Mouse (Mus musculus) thymus, postnatal 0 days (tissue): ENCODE measurements around the gene Spry1. TPM values are rescaled to one million over a fixed set of nuclear protein-coding genes. Genes with fewer than 3 reads are reported as not detected.
A peak's percentile ranks its signal among the peaks of the same experiment; 100 is the strongest.

Experiments used
- DNase-seq: peaks from one replicate; pipeline ENCODE4 v3.0.0-alpha.2; 2015; ENCODE audit warnings: low spot score
- polyA plus RNA-seq: library from polyadenylated mRNA; unstranded; fragments of >200 nt; fragmentation: Nextera tagmentation; extraction: Ambion mirVana; gene quantifications from 2 replicates; pipeline ENCODE4 v1.2.1, GENCODE M21; 2015

Gene Spry1
- polyA plus RNA-seq, 1 experiment from 2014 or later = 4.5 TPM

DNA sequence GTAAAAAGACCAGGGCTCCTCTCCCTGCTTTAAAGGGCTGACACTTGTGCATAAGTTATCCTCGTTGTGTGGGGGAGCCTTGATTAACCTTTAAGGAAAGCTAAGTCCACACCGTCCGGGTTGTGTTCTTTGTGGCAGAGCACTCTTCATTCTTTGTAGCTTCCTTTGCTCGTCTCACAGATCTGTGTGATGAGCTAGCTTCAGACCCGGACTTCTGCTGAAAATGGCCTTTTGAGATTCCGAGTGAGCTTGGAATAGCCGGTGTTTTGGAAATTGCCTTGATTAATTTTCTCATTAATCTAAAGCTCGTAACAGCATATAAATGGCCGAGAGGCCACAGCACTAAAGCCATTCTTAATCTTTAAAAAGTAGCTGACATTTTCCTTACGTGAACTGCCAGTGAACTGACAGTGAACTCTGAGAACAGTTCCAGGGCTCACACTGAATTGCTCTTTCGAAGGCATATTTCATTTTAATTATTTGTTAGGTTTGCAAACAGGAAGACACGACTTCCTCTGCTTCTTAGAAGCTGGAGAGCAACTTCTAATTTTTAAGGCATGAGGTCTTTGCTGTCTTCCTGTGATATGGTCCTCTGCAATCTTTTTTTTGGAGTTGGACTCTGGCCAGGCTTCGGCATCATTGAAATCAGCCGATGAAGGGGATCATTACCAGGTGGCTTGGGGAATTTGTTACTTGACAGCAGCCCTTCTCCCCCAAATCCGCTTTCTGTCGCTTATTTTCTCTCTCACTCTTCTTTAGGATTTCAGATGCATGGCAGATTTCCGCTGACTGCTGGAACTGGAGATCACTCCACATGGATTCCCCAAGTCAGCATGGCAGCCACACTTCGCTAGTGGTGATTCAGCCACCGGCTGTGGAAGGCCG, 2.3 kb downstream of the Spry1 start:
- no peak for DNase-seq

DNA sequence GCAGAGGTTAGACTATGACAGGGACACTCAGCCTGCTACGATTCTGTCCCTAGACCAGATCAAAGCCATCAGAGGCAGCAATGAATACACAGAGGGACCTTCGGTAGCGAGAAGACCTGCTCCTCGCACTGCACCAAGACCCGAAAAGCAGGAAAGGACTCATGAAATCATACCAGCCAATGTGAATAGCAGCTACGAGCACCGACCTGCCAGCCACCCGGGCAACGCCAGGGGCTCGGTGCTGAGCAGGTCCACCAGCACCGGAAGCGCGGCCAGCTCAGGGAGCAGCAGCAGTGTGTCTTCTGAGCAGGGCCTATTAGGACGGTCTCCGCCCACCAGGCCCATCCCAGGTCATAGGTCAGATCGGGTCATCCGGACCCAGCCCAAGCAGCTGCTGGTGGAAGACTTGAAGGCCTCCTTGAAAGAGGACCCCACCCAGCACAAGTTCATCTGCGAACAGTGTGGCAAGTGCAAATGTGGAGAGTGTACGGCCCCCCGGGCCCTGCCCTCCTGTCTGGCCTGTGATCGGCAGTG, 3.0 kb downstream of the Spry1 start:
- DNase-seq = no peak

DNA sequence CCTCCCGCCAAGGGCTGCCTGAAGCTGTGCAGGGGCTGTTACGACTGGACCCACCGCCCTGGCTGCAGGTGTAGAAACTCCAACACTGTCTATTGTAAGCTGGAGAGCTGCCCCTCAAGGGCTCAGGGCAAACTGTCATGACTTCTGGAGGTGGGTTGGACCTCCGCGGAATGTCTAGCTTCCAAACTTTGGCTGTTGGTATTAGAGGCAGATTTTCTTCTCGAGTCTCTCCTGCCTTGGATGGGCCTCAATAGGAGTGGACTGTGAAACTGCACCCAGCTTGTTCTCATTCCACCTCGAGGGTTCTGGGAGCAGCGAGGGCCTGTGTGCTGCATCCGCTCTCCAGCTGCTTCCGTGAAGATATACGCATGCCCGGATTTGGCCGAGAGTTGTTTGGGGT, 3.7 kb downstream of the Spry1 start:
- DNase-seq = no peak

DNA sequence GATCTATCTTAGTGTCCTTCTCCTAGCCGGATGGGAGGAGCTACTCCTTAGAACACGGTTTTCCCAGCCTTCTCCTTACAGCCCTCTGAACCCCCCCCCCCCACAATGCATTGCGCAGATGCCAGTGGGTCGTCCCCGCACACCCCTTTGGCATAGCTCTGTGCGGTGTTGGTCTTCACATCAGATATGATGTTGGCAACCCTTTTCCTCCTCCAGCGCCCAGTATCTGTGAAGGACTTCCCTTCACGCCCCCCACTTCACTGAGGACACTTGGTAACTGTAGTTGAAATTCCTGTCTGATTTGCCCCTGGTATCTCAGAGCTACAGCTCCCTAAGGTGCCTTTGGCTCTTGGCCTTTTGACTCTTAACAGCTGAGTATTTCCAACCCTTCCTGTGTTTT, 4.2 kb downstream of the Spry1 start:
- no peak for DNase-seq

DNA sequence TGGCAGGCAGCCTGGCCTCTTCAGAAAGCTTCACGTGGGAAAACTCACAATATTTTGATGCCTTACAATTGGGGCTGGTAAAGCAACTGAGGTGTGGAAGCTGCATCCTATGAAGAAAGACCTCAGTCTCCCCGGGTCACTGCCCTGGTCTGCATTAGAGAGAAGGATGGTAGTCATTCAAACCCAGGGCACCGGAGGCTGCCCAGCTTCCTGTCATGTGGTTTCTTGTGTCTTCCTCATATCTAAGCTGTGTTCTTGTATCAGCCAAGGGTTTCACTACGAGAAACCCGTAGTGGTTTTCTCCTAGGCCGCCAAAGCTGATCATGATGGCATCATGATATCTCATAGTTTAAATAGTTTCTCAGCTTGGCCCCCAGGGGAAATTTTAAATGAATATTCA, 5.3 kb downstream of the Spry1 start:
- DNase-seq = no peak

DNA sequence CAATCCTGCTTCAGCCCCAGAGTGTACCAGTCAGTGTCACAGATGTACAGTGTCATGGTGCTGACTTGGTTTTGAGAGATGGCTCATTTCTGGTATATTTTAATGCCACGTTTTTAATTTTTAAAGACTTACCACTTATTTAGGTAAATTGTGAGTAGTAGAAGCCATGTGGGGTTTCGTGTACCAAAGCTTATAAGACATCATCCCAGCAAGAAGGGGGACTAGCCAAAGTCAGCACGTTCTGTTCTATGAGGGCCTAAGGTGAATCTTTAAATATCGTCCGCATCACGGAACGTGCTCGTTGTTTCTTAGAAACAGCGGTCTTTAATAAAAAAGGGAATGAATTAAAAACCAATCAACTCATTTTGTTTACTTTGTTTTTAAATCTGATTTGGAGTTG, 6.5 kb downstream of the Spry1 start:
- no peak for DNase-seq

DNA sequence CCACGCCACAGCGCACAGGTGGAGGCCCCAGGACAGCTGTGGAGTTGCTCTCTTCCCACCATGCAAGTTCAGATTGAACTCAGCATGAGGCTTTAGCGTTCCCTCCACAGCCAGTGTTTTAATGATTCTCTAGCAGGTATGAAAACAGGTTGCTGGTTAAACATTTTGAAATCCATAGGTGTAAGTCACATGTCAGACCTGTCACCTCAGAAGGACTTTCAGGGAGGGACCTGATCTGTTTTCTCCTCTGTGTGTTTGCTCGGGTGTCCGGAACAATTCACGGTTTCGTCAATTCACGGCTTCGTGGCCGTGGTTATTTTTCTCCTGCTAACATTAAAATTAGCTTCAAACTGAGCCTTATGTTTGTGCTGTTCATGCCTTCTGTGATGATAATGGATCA, 7.5 kb downstream of the Spry1 start:
- no peak for DNase-seq

DNA sequence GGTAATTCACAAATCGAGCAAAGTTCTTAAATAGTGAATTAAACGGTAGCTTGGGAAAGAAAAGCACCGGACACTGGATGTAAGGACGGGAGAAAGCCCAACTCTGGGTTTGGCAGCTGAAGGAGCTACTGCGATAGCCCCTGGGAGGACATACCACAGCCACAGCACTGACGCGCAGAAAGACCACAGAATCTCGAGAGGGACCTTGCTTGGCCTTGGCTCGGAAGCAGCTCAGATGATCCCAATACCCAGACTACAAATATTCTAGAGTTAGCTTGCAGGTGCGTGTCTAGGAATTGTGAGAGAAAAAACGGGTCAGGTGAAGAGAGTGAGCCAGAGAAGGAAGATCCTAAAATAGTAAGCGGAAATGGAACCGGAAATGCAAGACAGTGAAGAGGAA, 8.5 kb downstream of the Spry1 start:
- DNase-seq = no peak

DNA sequence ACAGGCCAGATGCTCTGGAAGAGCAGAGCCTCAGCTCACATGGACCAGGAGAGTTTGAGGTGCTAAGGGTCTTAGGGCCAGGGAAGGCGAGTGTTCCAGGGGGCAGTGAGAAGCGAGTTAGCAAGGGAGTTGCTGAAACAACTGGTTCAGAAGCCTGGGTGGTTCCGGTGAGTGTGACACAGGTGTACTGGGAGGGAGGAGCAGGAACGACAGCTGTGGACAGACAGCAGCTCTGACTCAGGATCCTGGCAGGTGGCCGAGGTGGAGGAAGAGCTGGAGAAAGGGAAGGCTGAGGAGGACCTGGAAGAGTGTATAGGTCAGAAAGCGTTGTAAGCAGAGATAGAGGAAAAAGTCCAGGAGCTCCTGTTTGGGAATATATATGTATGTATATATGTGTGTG, 9.5 kb downstream of the Spry1 start:
- DNase-seq = no peak

DNA sequence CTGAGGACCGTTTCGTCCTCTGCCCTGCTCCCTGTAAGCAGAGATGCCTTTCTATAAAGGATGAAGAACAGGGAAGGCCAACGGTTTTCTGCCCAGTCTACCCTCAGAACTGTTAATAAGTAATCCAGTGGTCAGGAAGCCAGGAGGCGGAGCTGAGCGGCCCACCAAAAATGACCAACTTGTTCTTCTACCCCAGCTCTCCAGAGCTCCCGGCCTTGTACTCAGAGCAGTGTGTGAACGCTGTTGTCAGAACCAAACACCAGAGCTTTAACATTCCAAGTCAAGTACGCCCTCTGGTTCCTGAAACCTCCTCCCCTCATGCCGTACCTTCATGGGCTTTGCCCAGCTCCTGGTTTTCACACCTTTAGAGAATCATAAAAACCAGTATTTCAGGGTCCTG, 12.8 kb downstream of the Spry1 start:
- no peak for DNase-seq

DNA sequence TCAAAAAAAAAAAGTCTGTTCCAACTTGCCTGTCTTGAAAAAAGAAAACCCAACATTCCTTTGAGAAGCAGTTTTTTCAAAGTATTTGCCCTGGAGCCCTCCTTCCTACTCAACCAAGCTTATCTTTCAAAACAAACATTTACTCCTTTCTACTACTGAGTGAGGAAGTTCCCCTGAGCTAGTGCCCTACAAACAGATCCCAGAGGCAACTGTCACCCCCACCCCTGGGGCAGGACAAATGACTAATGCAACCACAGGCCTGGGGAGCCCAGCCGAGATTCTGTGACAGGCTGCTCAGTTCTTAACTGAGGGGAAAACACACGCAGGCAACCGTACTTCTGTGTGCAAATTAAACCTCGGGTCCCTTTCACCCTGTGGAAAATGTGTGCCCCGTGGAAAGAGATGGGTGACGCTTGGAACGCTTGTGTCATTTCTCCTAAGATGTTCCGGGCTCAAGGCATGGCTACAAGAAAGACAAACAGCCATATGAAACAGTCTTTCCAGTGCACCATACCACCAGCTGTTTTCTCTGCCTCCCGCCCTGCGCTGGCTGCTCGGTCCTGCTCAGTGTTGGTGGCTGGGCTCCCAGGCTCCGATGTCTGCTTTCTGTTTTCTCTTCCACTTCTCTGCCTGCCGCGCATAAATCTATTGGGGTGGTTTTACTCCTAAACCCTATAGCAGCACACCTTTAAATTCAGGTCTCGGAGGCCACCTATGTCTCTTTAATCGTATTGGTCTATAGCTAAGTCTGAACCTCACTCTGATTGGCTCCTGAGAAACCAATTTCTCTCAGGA, 14.4 kb downstream of the Spry1 start:
- DNase-seq = peak; percentile 77

DNA sequence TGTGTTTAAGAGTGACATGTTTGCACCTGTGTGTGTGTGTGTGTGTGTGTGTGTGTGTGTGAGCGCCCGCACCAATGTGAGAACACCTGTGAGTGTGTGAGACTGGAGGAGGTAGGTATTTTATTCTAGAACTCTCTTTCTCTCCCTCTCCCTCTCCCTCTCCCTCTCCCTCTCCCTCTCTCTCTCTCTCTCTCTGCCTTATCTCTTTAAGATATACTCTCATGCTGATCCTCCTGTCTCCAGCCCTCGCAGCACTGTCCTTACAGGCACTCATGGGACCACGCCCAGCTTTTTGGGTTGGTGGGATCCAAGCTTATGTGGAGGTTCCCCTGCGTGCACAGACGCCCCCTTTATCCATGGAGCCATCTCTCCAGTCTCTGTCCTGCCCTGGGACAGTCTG, 15.0 kb downstream of the Spry1 start:
- no peak for DNase-seq

DNA sequence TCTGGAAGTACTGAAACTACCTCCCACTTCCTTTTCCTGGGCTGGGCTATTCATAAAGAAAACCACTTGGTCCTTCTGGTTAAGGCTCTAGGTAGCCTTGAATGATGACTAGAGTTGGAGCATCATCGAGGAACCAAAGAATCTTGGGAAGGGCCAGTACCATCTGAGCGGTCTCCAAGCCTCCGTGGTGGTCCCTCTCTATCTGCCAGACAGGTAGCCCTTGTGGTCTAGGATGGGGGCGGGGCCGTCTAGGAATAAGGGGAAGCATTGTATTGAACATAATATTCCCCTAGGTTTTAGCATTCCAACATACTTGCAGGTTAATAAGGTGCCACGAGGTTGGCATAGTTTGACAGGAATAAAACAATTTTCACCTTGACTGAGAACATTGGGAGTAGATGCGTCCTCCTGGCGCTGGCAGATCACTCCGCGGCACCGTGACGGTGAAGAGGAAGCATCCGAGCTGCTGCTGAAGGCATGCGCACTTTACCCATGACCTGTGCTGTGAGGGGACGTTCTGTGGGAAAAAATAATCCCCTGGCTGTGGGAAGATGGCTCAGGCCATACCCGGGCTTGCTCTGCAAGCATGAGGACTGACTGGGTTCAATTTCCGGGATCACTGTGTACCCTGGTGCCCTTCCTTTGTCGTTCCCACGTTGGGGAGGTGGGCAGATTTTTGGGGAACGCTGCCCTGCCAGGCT, 16.3 kb downstream of the Spry1 start:
- DNase-seq = peak; percentile 55

DNA sequence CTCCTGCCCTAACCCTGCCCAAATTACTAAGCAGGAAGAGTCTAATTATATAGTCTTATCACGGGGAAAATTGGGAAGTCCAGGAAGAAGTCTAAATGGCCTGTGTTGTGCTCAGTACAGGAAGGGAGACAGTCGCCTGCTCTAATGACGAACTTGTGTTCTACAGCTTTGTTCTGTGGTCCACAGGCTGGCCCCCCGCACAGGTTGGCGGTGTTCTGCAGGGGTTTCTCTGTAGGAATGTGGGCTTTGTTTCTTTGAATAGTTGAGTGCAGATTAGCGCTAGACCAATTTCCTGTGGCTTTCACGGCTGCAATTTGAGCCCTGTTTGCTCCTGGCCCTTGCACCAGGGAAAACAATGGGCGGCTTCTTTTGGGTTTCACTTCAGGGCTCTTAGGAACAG, 17.3 kb downstream of the Spry1 start:
- DNase-seq = no peak

DNA sequence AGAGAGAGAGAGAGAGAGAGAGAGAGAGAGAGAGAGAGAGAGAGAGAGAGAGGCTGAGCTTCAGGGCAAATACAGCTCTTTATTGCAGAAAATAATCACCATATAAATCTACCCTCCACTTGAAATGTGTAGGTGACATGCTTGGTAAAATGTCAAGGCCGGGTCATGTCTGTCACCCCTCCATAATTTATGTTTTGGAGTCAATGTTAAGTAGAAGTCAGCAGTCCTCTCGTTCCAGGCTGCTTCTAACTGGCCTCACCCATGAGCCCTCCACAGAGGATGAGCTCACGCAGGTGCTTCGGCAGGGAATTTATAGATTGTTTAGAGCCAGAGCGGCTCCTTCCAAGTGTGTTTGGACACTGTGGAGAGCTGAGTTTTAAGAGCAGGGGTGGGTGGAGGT, 18.4 kb downstream of the Spry1 start:
- no peak for DNase-seq

DNA sequence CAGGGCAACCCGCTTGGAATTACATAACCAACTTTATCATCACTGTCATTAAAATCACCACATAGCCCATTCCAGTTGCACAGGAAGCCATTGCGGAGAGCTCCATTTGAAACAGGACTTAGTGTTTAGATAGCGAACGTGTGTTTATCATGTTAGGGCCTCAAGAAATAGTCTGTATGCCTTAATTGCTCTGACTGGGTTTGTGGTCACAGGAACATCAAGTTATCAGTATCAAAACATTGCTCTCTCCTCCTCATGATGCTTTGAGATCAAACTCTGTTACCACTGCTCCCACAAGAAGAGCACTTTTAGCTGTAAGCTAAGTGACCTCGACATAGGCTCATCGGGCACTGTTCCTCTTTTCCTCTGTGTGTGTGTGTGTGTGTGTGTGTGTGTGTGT, 19.9 kb downstream of the Spry1 start:
- DNase-seq = no peak

DNA sequence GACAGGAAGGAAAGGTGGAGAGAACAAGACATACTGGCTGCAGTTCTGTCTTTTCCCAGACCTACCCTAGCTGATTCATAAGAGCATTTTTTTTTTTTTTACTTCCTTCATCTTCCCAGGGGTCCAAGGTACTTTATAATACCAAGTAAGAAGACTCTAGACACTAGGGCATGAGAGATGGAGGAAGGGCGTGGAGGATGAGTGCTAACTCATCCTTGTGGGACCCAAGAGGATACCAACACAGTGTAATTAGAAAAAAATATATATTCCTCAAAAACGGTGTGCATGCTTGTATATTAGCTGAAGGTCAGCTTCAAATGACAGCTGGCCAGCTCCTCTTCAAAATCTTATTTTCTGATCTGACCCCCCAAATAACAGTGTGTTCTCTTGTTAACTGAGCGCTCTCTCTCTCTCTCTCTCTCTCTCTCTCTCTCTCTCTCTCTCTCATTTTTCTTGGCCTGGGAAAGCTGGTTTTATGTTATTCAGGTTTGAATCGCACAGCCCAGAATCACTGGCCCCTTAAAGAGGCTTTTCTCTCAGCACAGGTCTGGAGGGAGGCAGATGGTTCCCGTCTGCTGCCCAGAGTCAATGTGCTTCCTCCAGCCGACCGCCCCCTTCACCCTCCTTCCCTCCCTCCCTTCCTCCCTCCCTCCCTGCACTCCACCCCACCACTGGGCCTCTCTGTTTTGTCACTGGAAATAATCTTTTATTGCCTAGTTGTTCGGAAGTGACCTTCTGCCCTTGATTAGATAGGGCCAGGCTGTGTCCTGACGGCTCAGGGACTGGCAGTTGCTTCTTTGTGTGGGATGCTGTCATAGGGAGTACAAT, 26.8 kb downstream of the Spry1 start:
- no peak for DNase-seq

DNA sequence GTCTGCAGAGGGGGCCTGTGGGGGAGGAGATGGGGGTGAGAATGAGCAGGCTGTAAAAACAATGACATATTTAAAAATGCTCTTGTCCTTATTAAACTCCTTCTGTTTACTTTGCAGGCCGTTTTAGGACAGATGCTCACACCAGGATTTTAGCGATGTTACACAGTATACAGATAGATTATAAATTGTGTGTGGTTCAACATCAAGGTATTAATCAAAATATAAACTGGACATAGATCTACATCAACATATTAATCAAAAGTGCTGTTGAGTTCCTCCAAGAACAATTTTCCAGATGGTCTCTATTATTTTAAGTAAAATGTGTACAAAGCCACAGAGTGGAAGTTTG, 27.3 kb downstream of the Spry1 start:
- no peak for DNase-seq

DNA sequence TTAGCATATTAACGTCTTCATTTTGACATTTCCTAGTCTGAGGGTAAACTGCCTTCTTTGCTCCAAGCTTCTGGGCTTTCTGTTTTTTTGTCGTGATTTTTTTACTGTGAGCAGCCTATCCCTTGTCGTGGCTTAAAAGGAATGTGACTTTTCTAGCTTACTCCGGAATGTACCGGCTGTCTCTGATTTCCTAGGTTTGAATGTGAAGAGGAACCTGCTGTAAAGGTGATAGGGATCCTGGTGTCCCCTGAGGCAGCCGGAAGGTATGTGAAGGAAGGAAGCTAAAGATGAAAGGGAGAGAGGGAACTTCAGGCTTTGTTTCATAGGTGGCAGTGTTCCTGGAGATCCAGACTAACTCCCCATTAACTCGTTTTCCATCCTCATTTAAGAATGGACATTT, 28.0 kb downstream of the Spry1 start:
- DNase-seq = no peak

DNA sequence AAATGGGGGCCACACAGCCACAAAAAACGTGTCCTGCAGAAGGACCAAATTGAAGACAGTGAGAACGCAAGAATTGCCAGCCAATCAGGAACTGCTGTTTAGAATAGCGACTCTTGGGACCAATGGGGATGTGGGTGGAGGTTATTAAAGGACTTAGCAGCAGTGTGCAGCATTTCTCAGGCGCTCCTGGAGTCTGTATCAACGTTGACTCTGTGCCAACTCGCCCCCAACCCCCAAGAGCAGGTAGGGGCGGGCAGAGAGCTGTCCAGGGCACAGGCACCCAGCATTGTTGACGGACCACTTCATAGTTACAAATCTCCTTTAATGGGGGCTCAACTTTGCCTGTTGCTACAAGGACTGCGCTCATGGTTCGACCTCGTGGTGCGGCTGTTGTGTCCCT, 28.9 kb downstream of the Spry1 start:
- no peak for DNase-seq

DNA sequence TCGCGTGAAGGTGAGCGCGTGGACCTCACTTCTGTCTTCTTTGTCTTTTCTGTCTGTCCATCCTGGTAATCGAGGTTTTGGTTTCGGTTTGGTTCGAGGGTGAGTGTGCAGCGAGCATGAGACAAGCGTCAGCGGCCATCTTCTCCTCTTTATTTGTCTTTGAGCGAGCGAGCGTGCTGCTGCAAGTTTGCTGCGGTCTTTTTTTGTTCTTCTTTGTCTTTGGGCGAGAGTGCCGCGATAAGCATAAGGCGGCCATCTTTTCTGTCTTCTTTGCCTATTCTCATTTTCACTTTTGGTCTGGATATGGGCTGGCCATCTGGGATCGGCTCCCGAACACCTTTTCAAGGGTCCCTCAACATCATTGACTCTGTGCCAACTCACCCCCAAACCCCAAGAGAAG, 29.4 kb downstream of the Spry1 start:
- no peak for DNase-seq
